In genomic region chr11:30649001-30649637, GRCm38 (mm10) we compare ENCODE assay signal across 8 mouse cellular contexts. TPM values are rescaled to one million over a fixed set of nuclear protein-coding genes. Genes with fewer than 3 reads are reported as not detected.
DNase-seq lines count a peak whose midpoint lies in the region; ATAC-seq and TF ChIP-seq lines count a peak whose summit lies in the region.

TSS of gene Acyp2 (minus strand) at chr11:30649587.

- peaks cover 2% of the 10 kb centered on the region for H3K9me3 ChIP-seq in CH12.LX (replicated peaks; ENCODE audit: low read length)
- H3K9me3 ChIP-seq in forebrain, embryonic 11.5 days (ENCODE audit: control insufficient read depth, low read length) = no peaks in the 10 kb centered on the region
- no peaks in the 10 kb centered on the region for H3K9me3 ChIP-seq in heart, embryonic 15.5 days (replicated peaks)
- H3K9me3 ChIP-seq in liver, embryonic 12.5 days (replicated peaks) = no peaks in the 10 kb centered on the region

- H3K27ac ChIP-seq in CH12.LX (ENCODE audit: insufficient read depth, low read depth) = no peak within 1 kb of the TSS
- H3K27ac ChIP-seq in forebrain, embryonic 11.5 days (ENCODE audit: low read depth, low read length) = 0 out of 2 replicates have a peak within 1 kb of the TSS, but pooled peaks have one; percentile 57
- H3K27ac ChIP-seq in heart, embryonic 15.5 days = peak within 1 kb of the TSS; percentile 93
- peak within 1 kb of the TSS; percentile 89 for H3K27ac ChIP-seq in liver, embryonic 12.5 days

- dilution Hi-C loops in CH12.LX (cut with MboI; ENCODE audit: extremely low pct_ligation_motif_present, extremely low pct_unique_long_range_greater_than_20kb, low sequenced_read_pairs) = no loop called here

- H3K27me3 ChIP-seq in CH12.LX (replicated peaks) = no peaks in the 10 kb centered on the region
- no peaks in the 10 kb centered on the region for H3K27me3 ChIP-seq in forebrain, embryonic 11.5 days (ENCODE audit: control insufficient read depth, insufficient read depth, low read length)
- H3K27me3 ChIP-seq in heart, embryonic 15.5 days = no peaks in the 10 kb centered on the region
- H3K27me3 ChIP-seq in liver, embryonic 12.5 days (replicated peaks) = no peaks in the 10 kb centered on the region
- no peaks in the 10 kb centered on the region for H3K27me3 ChIP-seq in splenic B cell, adult 2 months (ENCODE audit: control insufficient read depth, insufficient read depth, low read length, poor library complexity, severe bottlenecking)

- WGBS in forebrain, embryonic 11.5 days = 0% methylated on average over 40 of the region's 40 CpGs
- under 1% methylated on average over 40 of the region's 40 CpGs for WGBS in heart, embryonic 15.5 days
- 1% methylated on average over 40 of the region's 40 CpGs for WGBS in liver, embryonic 12.5 days (ENCODE audit: insufficient replicate concordance)

- no peak for TF ChIP-seq CTCF in CH12.LX (conservative IDR thresholded peaks at IDR 0.05 in 1 of 2, IDR thresholded peaks at IDR 0.05 in 1 of 2; ENCODE audit: low read depth in 2 of 2, low read length in 2 of 2)

- H3K4me3 ChIP-seq in CH12.LX (replicated peaks in 1 of 3; ENCODE audit: low read depth in 2 of 3, low read length in 2 of 3, poor library complexity in 1 of 3) = peak within 1 kb of the TSS; percentile 9 to 52 (median 21)
- peak within 1 kb of the TSS; percentile 59 for H3K4me3 ChIP-seq in forebrain, embryonic 11.5 days (ENCODE audit: low read depth, low read length)
- H3K4me3 ChIP-seq in heart, embryonic 15.5 days = peak within 1 kb of the TSS; percentile 81
- H3K4me3 ChIP-seq in liver, embryonic 12.5 days = peak within 1 kb of the TSS; percentile 78

- H3K4me2 ChIP-seq in CH12.LX (ENCODE audit: insufficient read depth, low read depth, poor library complexity, severe bottlenecking) = no peak within 1 kb of the TSS
- peak within 1 kb of the TSS; percentile 57 for H3K4me2 ChIP-seq in forebrain, embryonic 11.5 days (ENCODE audit: low read depth, low read length, severe bottlenecking)
- peak within 1 kb of the TSS; percentile 73 for H3K4me2 ChIP-seq in heart, embryonic 15.5 days
- peak within 1 kb of the TSS; percentile 78 for H3K4me2 ChIP-seq in liver, embryonic 12.5 days

- TF ChIP-seq EP300 in CH12.LX (IDR thresholded peaks at IDR 0.05; ENCODE audit: low read length) = no peak

- no peaks in the 10 kb centered on the region for H3K4me1 ChIP-seq in CH12.LX (ENCODE audit: control insufficient read depth in 1 of 2, insufficient read depth in 2 of 2)
- H3K4me1 ChIP-seq in forebrain, embryonic 11.5 days (replicated peaks; ENCODE audit: control insufficient read depth, insufficient read depth, low read length) = no peaks in the 10 kb centered on the region
- 0 out of 2 replicates have a peak, but pooled peaks cover 2% of the 10 kb centered on the region for H3K4me1 ChIP-seq in heart, embryonic 15.5 days (replicated peaks)
- H3K4me1 ChIP-seq in liver, embryonic 12.5 days = peaks cover 8% of the 10 kb centered on the region; the same call in 1 of the 2 replicates

- in situ Hi-C loops in CH12.LX (cut with MboI; ENCODE audit: low pct_ligation_motif_present, low pct_unique_long_range_greater_than_20kb, low sequenced_read_pairs) = no loop called here

- no peaks in the 10 kb centered on the region for H3K79me2 ChIP-seq in CH12.LX (replicated peaks; ENCODE audit: control insufficient read depth, extremely low read depth, insufficient read depth, poor library complexity, severe bottlenecking)

- peak; percentile 33; the same call in 1 of the 2 replicates for TF ChIP-seq POLR2A in CH12.LX (IDR thresholded peaks at IDR 0.05; ENCODE audit: low read depth, low read length)

- peak; percentile 62 for DNase-seq in CH12.LX (ENCODE audit: extremely low read depth)
- DNase-seq in c-Kit-positive CD71-positive TER-119-negative erythroid progenitor cells, embryonic 14.5 days (ENCODE audit: low read depth) = peak; percentile 68
- peak; percentile 89 for DNase-seq in forebrain, embryonic 11.5 days (ENCODE audit: low spot score)
- DNase-seq in kidney, postnatal 14 days = peak; percentile 90
- DNase-seq in naive thymus-derived CD4-positive, alpha-beta T cell, adult 2 months (ENCODE audit: low read depth) = peak; percentile 83
- peak; percentile 74 for DNase-seq in splenic B cell, adult 2 months (ENCODE audit: low read depth, low spot score)

- no peak within 1 kb of the TSS for H3K9ac ChIP-seq in CH12.LX (ENCODE audit: insufficient read depth, low read depth)
- peak within 1 kb of the TSS; percentile 90 for H3K9ac ChIP-seq in forebrain, embryonic 11.5 days (ENCODE audit: low read length)
- peak within 1 kb of the TSS; percentile 82 for H3K9ac ChIP-seq in heart, embryonic 15.5 days
- H3K9ac ChIP-seq in liver, embryonic 12.5 days = peak within 1 kb of the TSS; percentile 78

- ATAC-seq in forebrain, embryonic 11.5 days (replicated peaks; ENCODE audit: low FRiP score) = peak; percentile 96
- peak; percentile 96 for ATAC-seq in heart, embryonic 15.5 days (replicated peaks; ENCODE audit: insufficient number of reproducible peaks, insufficient read depth, low FRiP score, low read depth)
- peak; percentile 99 for ATAC-seq in liver, embryonic 12.5 days

- no peak; the same call in 1 of the 2 replicates for TF ChIP-seq RAD21 in CH12.LX (IDR thresholded peaks at IDR 0.05; ENCODE audit: low read depth, low read length)

- no peaks in the 10 kb centered on the region for H3K36me3 ChIP-seq in CH12.LX (replicated peaks in 1 of 2; ENCODE audit: control insufficient read depth in 1 of 2, insufficient read depth in 1 of 2, low read length in 1 of 2)
- H3K36me3 ChIP-seq in forebrain, embryonic 11.5 days (ENCODE audit: control insufficient read depth, insufficient read depth, low read length) = no peaks in the 10 kb centered on the region
- no peaks in the 10 kb centered on the region for H3K36me3 ChIP-seq in heart, embryonic 15.5 days
- H3K36me3 ChIP-seq in liver, embryonic 12.5 days = no peaks in the 10 kb centered on the region
- H3K36me3 ChIP-seq in splenic B cell, adult 2 months (ENCODE audit: control insufficient read depth, insufficient read depth, low read length, poor library complexity, severe bottlenecking) = no peaks in the 10 kb centered on the region

TF ChIP-seq in CH12.LX, 34 proteins besides CTCF, POLR2A, EP300 and RAD21:
- TF ChIP-seq ETS1 (conservative IDR thresholded peaks at IDR 0.05; ENCODE audit: low read depth, low read length) = peak; percentile 16; the same call in 1 of the 2 replicates
- TF ChIP-seq MXI1 (IDR thresholded peaks at IDR 0.05; ENCODE audit: low read depth, low read length) = no peak
- no peak for TF ChIP-seq JUND (conservative IDR thresholded peaks at IDR 0.05; ENCODE audit: low read depth, low read length)
- TF ChIP-seq RCOR1 (conservative IDR thresholded peaks at IDR 0.05; ENCODE audit: low read depth, low read length) = no peak

RNA-seq across cellular contexts. Expression of gene Acyp2, which starts in this region (rescaled TPM):
- total RNA-seq in CH12.LX (2012; rRNA removed) (0.17 and 0.46 TPM in 2 replicates), CH12.LX (2014; rRNA removed) (3.1 and 4.6 TPM in 2 replicates)
- polyA plus RNA-seq in CH12.LX (2012; ENCODE audit: insufficient read length, low read depth) = 1.6 and 1.7 TPM in 2 replicates
- 6.1 and 8.2 TPM in 2 replicates for polyA plus RNA-seq in forebrain, embryonic 11.5 days (2014; fragmentation: Nextera tagmentation; extraction: Ambion mirVana)
- polyA plus RNA-seq in heart, embryonic 15.5 days (2015; fragmentation: Nextera tagmentation; extraction: Ambion mirVana) = 26.6 and 45.3 TPM in 2 replicates
- polyA plus RNA-seq in liver, embryonic 12.5 days (2016; fragmentation: Nextera tagmentation; extraction: Ambion mirVana) = 5.5 TPM in 2 replicates

Comparison
In these comparisons a context has a peak if more than half of its experiments do, and no peak if none do; other contexts are left out.
1. H3K4me3 ChIP-seq: peak in every context shown above with its lines; median percentile 81 in heart, embryonic 15.5 days; 78 in liver, embryonic 12.5 days; 59 in forebrain, embryonic 11.5 days; 21 in CH12.LX.